Mouse (Mus musculus): ENCODE measurements around the gene Gng5.
A peak's percentile ranks its signal among the peaks of the same experiment; 100 is the strongest.

DNA sequence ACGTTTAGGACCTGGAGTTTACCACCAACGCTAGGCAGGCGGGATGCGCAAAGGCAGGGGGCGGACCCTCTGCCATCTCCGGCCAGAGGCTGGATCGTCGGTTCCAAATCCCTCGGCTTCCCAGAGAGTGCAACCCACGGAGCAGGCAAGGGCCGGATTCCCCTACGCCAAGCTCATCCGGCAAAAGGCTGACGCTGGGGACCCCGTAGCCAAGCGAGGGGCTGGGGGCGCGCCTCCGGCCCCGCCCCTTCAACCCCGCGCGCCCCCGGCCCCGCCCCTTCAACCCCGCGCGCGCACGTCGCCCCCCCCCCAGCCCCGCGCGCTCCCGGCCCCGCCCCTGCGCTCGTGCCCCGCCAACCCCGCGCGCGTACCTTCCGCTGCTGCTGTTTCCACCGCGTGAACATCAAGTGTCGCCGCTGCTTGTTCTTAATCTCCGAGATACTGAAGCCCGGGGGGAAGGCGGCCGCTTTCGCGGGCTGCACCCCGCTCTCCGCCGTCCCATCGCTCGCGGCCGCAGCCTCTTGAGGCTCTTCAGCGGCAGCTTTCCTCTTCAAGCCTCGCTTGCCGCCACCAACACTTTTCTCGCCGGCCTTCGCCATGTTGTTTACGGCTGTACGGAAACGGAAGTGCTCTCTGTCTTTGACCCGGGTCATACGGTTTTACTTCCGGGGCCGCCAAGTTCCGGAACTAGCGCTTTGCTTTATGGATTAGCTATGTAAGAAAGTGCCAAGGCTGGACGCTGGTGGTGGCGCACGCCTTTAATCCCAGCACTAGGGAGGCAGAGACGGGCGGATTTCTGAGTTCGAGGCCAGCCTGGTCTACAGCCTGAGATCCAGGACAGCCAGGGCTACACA is 21.4 kb downstream of the Gng5 start, which contains the start of gene Rpf1:
- TF ChIP-seq CTCF (IDR thresholded peaks at IDR 0.05; ENCODE audit: extremely low read depth, insufficient read depth, low read length), result no peak
- 0 out of 2 replicates have a peak, but pooled peaks have one; percentile 38 for TF ChIP-seq POLR2A (IDR thresholded peaks at IDR 0.05; ENCODE audit: extremely low read depth, insufficient read depth, low read length)

Data from cortical plate, adult 2 months (tissue).